Mouse (Mus musculus): ENCODE measurements around the gene Tmem178b.

Gene Tmem178b

GRCm38 (mm10) chr6:39872901-39873591, at the start of gene Tmem178b:
Gene Tmem178b (plus strand): TSS chr6:39873271.
- DNase-seq (ENCODE audit: low spot score), result no peak

- no peak for DNase-seq (ENCODE audit: low spot score)
These were observed 44.3 kb upstream of the Tmem178b start for GRCm38 (mm10) chr6:39828736-39829135.

- no peak for DNase-seq (ENCODE audit: low spot score)
These were observed 29.3 kb upstream of the Tmem178b start for GRCm38 (mm10) chr6:39843698-39844342.

- no peak for DNase-seq (ENCODE audit: low spot score)
These were observed 25.5 kb upstream of the Tmem178b start for GRCm38 (mm10) chr6:39847538-39847937.

GRCm38 (mm10) chr6:39848766-39849165, 24.3 kb upstream of the Tmem178b start:
- DNase-seq (ENCODE audit: low spot score), result no peak

- no peak for DNase-seq (ENCODE audit: low spot score)
These were observed 23.4 kb upstream of the Tmem178b start for GRCm38 (mm10) chr6:39849667-39850066.

GRCm38 (mm10) chr6:39870271-39871135, 2.6 kb upstream of the Tmem178b start:
- peak; percentile 53 for DNase-seq (ENCODE audit: low spot score)

GRCm38 (mm10) chr6:39871381-39872305, 1.4 kb upstream of the Tmem178b start:
- peak; percentile 83 for DNase-seq (ENCODE audit: low spot score)

- DNase-seq (ENCODE audit: low spot score), result no peak
These were observed 668 bp upstream of the Tmem178b start for GRCm38 (mm10) chr6:39872306-39872900.

- DNase-seq (ENCODE audit: low spot score), result no peak
These were observed 2.1 kb downstream of the Tmem178b start for GRCm38 (mm10) chr6:39875186-39875585.

GRCm38 (mm10) chr6:39876444-39876843, 3.4 kb downstream of the Tmem178b start:
- no peak for DNase-seq (ENCODE audit: low spot score)

- no peak for DNase-seq (ENCODE audit: low spot score)
These were observed 17.7 kb downstream of the Tmem178b start for GRCm38 (mm10) chr6:39890811-39891210.

- no peak for DNase-seq (ENCODE audit: low spot score)
These were observed 23.4 kb downstream of the Tmem178b start for GRCm38 (mm10) chr6:39896500-39896899.

GRCm38 (mm10) chr6:39899231-39899630, 26.2 kb downstream of the Tmem178b start:
- no peak for DNase-seq (ENCODE audit: low spot score)

GRCm38 (mm10) chr6:39903220-39903773, 30.2 kb downstream of the Tmem178b start:
- DNase-seq (ENCODE audit: low spot score), result no peak

GRCm38 (mm10) chr6:39903845-39904244, 30.8 kb downstream of the Tmem178b start:
- DNase-seq (ENCODE audit: low spot score), result peak; percentile 79

- DNase-seq (ENCODE audit: low spot score), result no peak
These were observed 41.9 kb downstream of the Tmem178b start for GRCm38 (mm10) chr6:39914956-39915355.

GRCm38 (mm10) chr6:39915636-39916281, 42.7 kb downstream of the Tmem178b start:
- DNase-seq (ENCODE audit: low spot score), result no peak

- DNase-seq (ENCODE audit: low spot score), result no peak
These were observed 43.4 kb downstream of the Tmem178b start for GRCm38 (mm10) chr6:39916514-39916913.

GRCm38 (mm10) chr6:39917242-39917641, 44.2 kb downstream of the Tmem178b start:
- peak; percentile 51 for DNase-seq (ENCODE audit: low spot score)

Data from left cerebral cortex, adult 11 months (tissue).